Mouse (Mus musculus) stomach, postnatal 0 days (tissue): ENCODE results near the gene Gm21885. TPM values are rescaled to one million over a fixed set of nuclear protein-coding genes. Genes with fewer than 3 reads are reported as not detected.

Source experiments
- ATAC-seq: fragments of 200-750 bp; cut with Nextera tagmentation; 2 replicates; pipeline ENCODE4 v1.8.0; 2017; ENCODE audit not compliant: low FRiP score, low TSS enrichment
- DNase-seq: peaks from one replicate; pipeline ENCODE4 v3.0.0-alpha.2; 2016; ENCODE audit warnings: low spot score
- H3K27ac ChIP-seq: fragments of 300-500 bp; sonication (generic); replicated peaks from 2 replicates; pipeline ENCODE4 v1.5.1; 2014; ENCODE audit warnings: mild to moderate bottlenecking, control low read depth
- H3K27me3 ChIP-seq: fragments of 300-500 bp; sonication (generic); 2 replicates; pipeline ENCODE4 v1.6.1; 2014; ENCODE audit warnings: low read length; ENCODE audit not compliant: control insufficient read depth, insufficient read depth
- H3K36me3 ChIP-seq: fragments of 300-500 bp; sonication (generic); 2 replicates; pipeline ENCODE4 v1.6.1; 2014; ENCODE audit warnings: low read length, mixed read lengths; ENCODE audit not compliant: control insufficient read depth, insufficient read depth
- H3K4me1 ChIP-seq: fragments of 300-500 bp; sonication (generic); replicated peaks from 2 replicates; pipeline ENCODE4 v1.6.1; 2014; ENCODE audit warnings: antibody characterized with exemption; ENCODE audit not compliant: control insufficient read depth, insufficient read depth
- H3K4me2 ChIP-seq: fragments of 300-500 bp; sonication (generic); replicated peaks from 2 replicates; pipeline ENCODE4 v1.6.1; 2014; ENCODE audit warnings: low read depth, mild to moderate bottlenecking, control low read depth, moderate library complexity
- H3K4me3 ChIP-seq: fragments of 300-500 bp; sonication (generic); 2 replicates; pipeline ENCODE4 v1.5.1; 2014; ENCODE audit warnings: low read depth, low read length, control low read depth
- H3K9ac ChIP-seq: fragments of 300-500 bp; sonication (generic); 2 replicates; pipeline ENCODE4 v1.6.1; 2014; ENCODE audit warnings: mild to moderate bottlenecking, low read length, control low read depth, mixed read lengths
- H3K9me3 ChIP-seq: fragments of 300-500 bp; sonication (generic); 2 replicates; pipeline ENCODE4 v1.6.1; 2016; ENCODE audit warnings: low read length; ENCODE audit not compliant: control insufficient read depth
- CTCF ChIP-seq: IDR thresholded peaks from 2 replicates; pipeline ENCODE4 v1.5.1; 2016; ENCODE audit warnings: antibody characterized with exemption, low read depth, mild to moderate bottlenecking, moderate library complexity
- EP300 ChIP-seq: optimal IDR thresholded peaks from 2 replicates; pipeline ENCODE3; 2016; ENCODE audit warnings: antibody characterized with exemption
- WGBS: fragments of 180-500 bp; shearing (Covaris S2); extraction: QIAGEN DNeasy Blood & Tissue Kit; methylation state at CpG from one replicate; pipeline ENCODE4 v1.1.7; 2014; 5-methylcytosine and 5-hydroxymethylcytosine counted together
- polyA plus RNA-seq: library from polyadenylated mRNA; unstranded; fragments of >200 nt; fragmentation: Nextera tagmentation; extraction: Ambion mirVana; gene quantifications from 2 replicates; pipeline ENCODE4 v1.2.1, GENCODE M21; 2015

Gene Gm21885
- polyA plus RNA-seq, 1 experiment from 2014 or later, result not detected

GRCm38 (mm10) chr11:94294996-94295845, 13.5 kb downstream of the Gm21885 start:
- TF ChIP-seq EP300 (no peak), CTCF (no peak)
- Histone ChIP-seq H3K4me2 (no peak overlapping the region), H3K9ac (no peak overlapping the region), H3K9me3 (no peaks in the 10 kb centered on the region), H3K4me3 (no peak overlapping the region), H3K4me1 (no peaks in the 10 kb centered on the region), H3K27me3 (no peaks in the 10 kb centered on the region), H3K36me3 (peaks cover 33% of the 10 kb centered on the region), H3K27ac (no peak overlapping the region)
- no peak for DNase-seq
- WGBS, result 77% methylated on average over 9 of the region's 9 CpGs
- no peak for ATAC-seq

- WGBS, result 76% methylated on average over 1 of the region's 1 CpGs
- H3K4me3 ChIP-seq, result no peak overlapping the region
- ATAC-seq, result no peak
- DNase-seq, result no peak
- H3K27me3 ChIP-seq, result no peaks in the 10 kb centered on the region
- H3K4me1 ChIP-seq, result peaks cover 2% of the 10 kb centered on the region
- H3K36me3 ChIP-seq, result no peaks in the 10 kb centered on the region; the same call in 1 of the 2 replicates
- H3K9ac ChIP-seq, result no peak overlapping the region
- H3K27ac ChIP-seq, result no peak overlapping the region
- no peaks in the 10 kb centered on the region for H3K9me3 ChIP-seq
- TF ChIP-seq CTCF (no peak), EP300 (no peak)
- no peak overlapping the region for H3K4me2 ChIP-seq
These were observed 31.1 kb downstream of the Gm21885 start for GRCm38 (mm10) chr11:94312733-94313132.

GRCm38 (mm10) chr11:94314098-94314652, 32.5 kb downstream of the Gm21885 start:
- Histone ChIP-seq H3K27ac (0 out of 2 replicates have a peak overlapping the region, but pooled peaks have one; percentile 8), H3K4me3 (no peak overlapping the region), H3K9ac (no peak overlapping the region), H3K9me3 (no peaks in the 10 kb centered on the region), H3K4me1 (peaks cover 2% of the 10 kb centered on the region), H3K4me2 (no peak overlapping the region), H3K27me3 (no peaks in the 10 kb centered on the region), H3K36me3 (no peaks in the 10 kb centered on the region; the same call in 1 of the 2 replicates)
- WGBS, result 35% methylated on average over 2 of the region's 2 CpGs
- ATAC-seq, result no peak
- no peak for DNase-seq
- no peak for TF ChIP-seq CTCF
- TF ChIP-seq EP300, result no peak

- WGBS, result 30% methylated on average over 1 of the region's 1 CpGs
- H3K9me3 ChIP-seq, result no peaks in the 10 kb centered on the region
- H3K4me1 ChIP-seq, result peaks cover 2% of the 10 kb centered on the region
- no peak for ATAC-seq
- TF ChIP-seq EP300 (no peak), CTCF (no peak)
- no peak overlapping the region for H3K9ac ChIP-seq
- no peaks in the 10 kb centered on the region for H3K27me3 ChIP-seq
- no peaks in the 10 kb centered on the region; the same call in 1 of the 2 replicates for H3K36me3 ChIP-seq
- H3K4me3 ChIP-seq, result no peak overlapping the region
- 0 out of 2 replicates have a peak overlapping the region, but pooled peaks have one; percentile 1 for H3K27ac ChIP-seq
- no peak for DNase-seq
- H3K4me2 ChIP-seq, result no peak overlapping the region
These were observed 33.6 kb downstream of the Gm21885 start for GRCm38 (mm10) chr11:94315308-94315707.

GRCm38 (mm10) chr11:94316528-94316927, 34.9 kb downstream of the Gm21885 start:
- TF ChIP-seq EP300, result no peak
- TF ChIP-seq CTCF, result no peak
- Histone ChIP-seq H3K4me2 (no peak overlapping the region), H3K27me3 (no peaks in the 10 kb centered on the region), H3K4me3 (no peak overlapping the region), H3K36me3 (no peaks in the 10 kb centered on the region; the same call in 1 of the 2 replicates), H3K4me1 (peaks cover 2% of the 10 kb centered on the region), H3K9ac (no peak overlapping the region), H3K27ac (no peak overlapping the region), H3K9me3 (no peaks in the 10 kb centered on the region)
- WGBS, result 50% methylated on average over 2 of the region's 2 CpGs
- DNase-seq (no peak), ATAC-seq (no peak)

GRCm38 (mm10) chr11:94317014-94317413, 35.3 kb downstream of the Gm21885 start:
- DNase-seq (no peak), ATAC-seq (no peak)
- H3K9me3 ChIP-seq, result no peaks in the 10 kb centered on the region
- TF ChIP-seq CTCF (no peak), EP300 (no peak)
- no peak overlapping the region for H3K4me3 ChIP-seq
- H3K27me3 ChIP-seq, result no peaks in the 10 kb centered on the region
- peaks cover 2% of the 10 kb centered on the region for H3K4me1 ChIP-seq
- 41% methylated on average over 1 of the region's 1 CpGs for WGBS
- H3K36me3 ChIP-seq, result no peaks in the 10 kb centered on the region; the same call in 1 of the 2 replicates
- H3K9ac ChIP-seq, result no peak overlapping the region
- H3K4me2 ChIP-seq, result no peak overlapping the region
- no peak overlapping the region for H3K27ac ChIP-seq
